Mouse (Mus musculus) c-Kit-positive CD71-positive TER-119-positive erythroid progenitor cells, embryonic 14.5 days (primary cell): ENCODE measurements at regions not wholly inside any gene's neighbourhood (a gene's known extent, or its start where the extent isn't known, plus 50 kb on each side); places are given as distances from the start of the nearest gene placed in this dataset.

ENCODE experiments used
- DNase-seq: peaks from one replicate; pipeline ENCODE4 v3.0.0-alpha.2; 2013; ENCODE audit warnings: low spot score

GRCm38 (mm10) chr12:5552607-5553006 lies 177.1 kb upstream of the Klhl29 start:
- no peak for DNase-seq

- DNase-seq: no peak
Measured at GRCm38 (mm10) chr12:5551901-5552300, 176.4 kb upstream of the Klhl29 start.

GRCm38 (mm10) chr12:5549796-5550195 lies 174.3 kb upstream of the Klhl29 start:
- no peak for DNase-seq

- DNase-seq: no peak
Measured at GRCm38 (mm10) chr12:5547698-5548097, 172.2 kb upstream of the Klhl29 start.

- DNase-seq: no peak
Measured at GRCm38 (mm10) chr12:5542701-5543100, 167.2 kb upstream of the Klhl29 start.

GRCm38 (mm10) chr12:5496299-5496698 lies 120.8 kb upstream of the Klhl29 start:
- no peak for DNase-seq

- DNase-seq: no peak
Measured at GRCm38 (mm10) chr12:5494657-5495512, 119.4 kb upstream of the Klhl29 start.

GRCm38 (mm10) chr12:5464250-5464899 lies 88.9 kb upstream of the Klhl29 start:
- DNase-seq: no peak

- no peak for DNase-seq
Measured at GRCm38 (mm10) chr12:5453157-5453556, 77.7 kb upstream of the Klhl29 start.

- DNase-seq: no peak
Measured at GRCm38 (mm10) chr12:5443730-5444129, 68.2 kb upstream of the Klhl29 start.

- DNase-seq: no peak
Measured at GRCm38 (mm10) chr12:5443091-5443531, 67.6 kb upstream of the Klhl29 start.

GRCm38 (mm10) chr12:5442679-5443078 lies 67.2 kb upstream of the Klhl29 start:
- DNase-seq: no peak

- no peak for DNase-seq
Measured at GRCm38 (mm10) chr12:5440482-5440881, 65.0 kb upstream of the Klhl29 start.

- DNase-seq: no peak
Measured at GRCm38 (mm10) chr12:5435876-5436275, 60.4 kb upstream of the Klhl29 start.

GRCm38 (mm10) chr12:5434060-5434459 lies 58.6 kb upstream of the Klhl29 start:
- DNase-seq: no peak

GRCm38 (mm10) chr12:5432688-5433087 lies 57.2 kb upstream of the Klhl29 start:
- no peak for DNase-seq

- no peak for DNase-seq
Measured at GRCm38 (mm10) chr12:5428733-5429132, 53.3 kb upstream of the Klhl29 start.
